Mouse (Mus musculus) kidney, adult 8-10 months (tissue): Measurements from ENCODE around the gene Arf3.
A peak's percentile ranks its signal among the peaks of the same experiment; 100 is the strongest.
"Not testable (repeated sequence)": the region's sequence is repeated elsewhere in the genome, so short reads cannot be mapped to it uniquely, and the experiment has no call there.

Source experiments
- DNase-seq, 2 experiments: peaks; one replicate each; pipeline ENCODE4 v3.0.0; 2022

Arf3 gene

GRCm38 (mm10) chr15:98762670-98763529 is at the start of gene Arf3:
Gene Arf3, minus strand, starts transcription at chr15:98763214.
- DNase-seq, result peak; percentile 95 to 97

GRCm38 (mm10) chr15:98810212-98810611 is 47.2 kb upstream of the Arf3 start:
- DNase-seq, result not testable (repeated sequence)

DNA sequence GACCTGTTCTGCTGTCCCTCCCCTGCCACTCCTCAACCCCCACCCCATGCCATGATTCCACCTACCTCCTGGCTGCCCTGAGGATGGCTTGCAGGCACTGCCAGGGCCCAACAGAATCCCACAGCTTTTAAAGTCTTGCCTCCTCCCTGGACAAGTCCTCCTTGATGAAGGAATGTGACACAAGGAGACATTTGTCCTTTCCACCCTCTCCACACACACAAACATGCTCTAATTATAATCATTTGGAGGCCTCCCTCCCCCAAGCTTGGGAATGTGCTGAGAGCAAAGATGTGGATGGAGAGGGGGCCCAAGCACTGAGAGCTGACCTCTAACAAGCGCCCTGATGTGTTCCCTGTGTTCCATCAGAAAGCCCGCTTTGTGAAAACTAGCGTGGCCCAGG is 46.4 kb upstream of the Arf3 start, which contains the start of gene Ddn:
TSS of gene Ddn (minus strand) at position 101 of the 400 bp plus-strand sequence.
- no peak for DNase-seq

DNA sequence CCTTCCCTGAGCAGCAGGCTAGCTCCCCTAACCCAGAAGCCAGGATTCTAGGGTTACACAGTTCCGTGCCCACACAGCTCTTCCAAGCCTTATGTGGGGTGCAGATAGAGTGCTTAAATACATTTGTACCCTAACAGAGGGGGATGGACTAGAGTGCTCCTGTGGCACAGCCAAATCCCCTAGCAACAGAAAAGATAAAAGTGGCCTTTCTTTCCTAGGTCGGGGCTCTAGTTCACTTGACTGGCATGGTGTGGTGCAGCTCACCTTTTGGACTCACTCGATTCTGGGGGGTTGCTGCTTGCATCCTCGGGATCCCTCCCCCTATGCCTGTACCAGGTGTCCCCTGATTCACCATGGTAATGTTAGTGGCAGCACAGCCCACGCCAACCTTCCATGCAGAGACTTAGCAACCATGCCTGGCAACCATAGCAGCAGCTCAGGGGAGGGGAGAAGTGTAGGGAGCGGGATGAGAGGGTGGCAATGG is 45.7 kb upstream of the Arf3 start:
- no peak for DNase-seq

DNA sequence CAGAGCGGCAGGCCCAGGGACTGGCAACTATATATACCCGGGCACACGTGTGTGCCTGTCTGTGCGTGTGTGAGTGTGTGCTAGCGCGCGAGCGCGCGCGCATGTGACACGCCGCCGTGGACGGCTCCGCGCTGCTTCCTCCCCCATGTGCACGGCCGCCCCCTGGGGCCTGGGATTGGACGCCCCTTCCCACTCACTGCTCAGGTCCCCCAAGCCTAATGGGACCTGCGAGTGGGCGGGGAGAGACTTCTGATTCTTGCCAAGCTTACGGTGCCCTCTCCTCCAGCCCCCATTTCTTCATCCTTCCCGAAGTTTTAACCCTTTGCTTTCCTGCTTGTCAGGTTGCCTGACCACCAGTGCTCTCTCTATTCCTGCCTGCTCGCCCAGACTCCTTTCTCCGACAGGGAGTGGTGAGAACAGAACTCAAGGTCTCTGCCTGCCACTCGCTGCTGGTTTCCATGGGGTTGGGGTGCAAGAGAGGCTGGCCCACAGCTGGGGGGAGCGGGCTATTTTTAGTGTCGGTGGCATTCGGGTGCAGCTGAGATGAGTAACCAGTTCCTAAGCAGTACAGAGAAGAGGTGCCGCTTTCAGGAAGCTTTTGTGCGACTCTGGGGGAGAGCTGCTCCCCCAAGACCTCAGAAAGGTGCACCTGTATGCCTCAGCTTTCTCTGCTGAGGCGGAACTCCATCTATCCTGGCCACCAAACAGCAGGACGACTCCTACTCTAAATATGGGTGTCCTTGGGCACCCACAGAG is 45.1 kb upstream of the Arf3 start:
- DNase-seq, result no peak

DNA sequence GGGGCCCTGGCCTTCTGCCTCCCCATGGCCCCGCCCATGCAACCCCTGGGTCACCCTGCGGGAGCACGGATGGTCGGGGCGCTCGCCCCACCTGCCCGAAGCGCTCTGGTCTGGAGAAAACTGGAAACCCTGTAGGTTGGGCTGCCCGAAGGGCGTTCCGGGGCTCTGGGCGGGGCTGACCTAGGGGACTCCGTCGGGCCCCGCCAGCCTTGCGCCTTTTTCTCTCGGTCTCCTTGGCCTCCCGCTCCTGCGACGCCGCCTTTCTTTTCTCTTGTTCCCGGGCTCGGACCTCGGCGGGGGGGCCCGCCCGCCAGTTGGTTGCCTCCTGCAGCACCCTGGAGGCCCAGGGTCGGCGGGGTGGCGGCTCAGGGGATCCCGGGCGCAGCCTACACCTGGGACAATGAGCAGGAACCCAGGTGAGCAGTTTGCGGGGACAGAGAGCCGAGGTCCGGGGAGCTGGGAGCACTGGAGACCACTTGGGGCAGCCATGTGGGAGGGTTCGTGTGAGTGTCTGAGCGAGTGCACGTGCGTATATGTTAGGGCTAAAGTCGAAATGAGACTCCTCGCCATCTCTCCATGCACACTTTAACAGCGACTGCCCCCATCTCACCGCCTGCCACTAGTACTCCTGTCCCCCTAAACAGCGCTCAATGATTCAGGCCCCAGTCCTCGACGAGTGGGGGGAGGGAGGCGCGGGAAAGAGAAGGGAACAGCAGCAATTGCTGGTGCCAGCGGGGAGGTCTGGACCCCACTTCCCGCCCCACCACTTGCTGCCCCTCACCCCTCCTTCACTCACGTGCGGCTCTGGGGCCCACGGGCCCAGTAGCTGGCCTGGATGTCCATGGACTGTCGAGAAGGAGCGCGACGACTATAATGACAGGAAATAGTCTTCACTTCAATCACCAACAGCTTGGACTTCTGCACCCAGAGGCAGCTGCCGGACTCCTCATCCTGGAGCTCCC is 44.1 kb upstream of the Arf3 start:
- no peak for DNase-seq

GRCm38 (mm10) chr15:98806071-98806808 is 43.2 kb upstream of the Arf3 start:
- DNase-seq, result no peak

- DNase-seq, result peak in 1 of 2 experiments; percentile 64
These were observed 42.5 kb upstream of the Arf3 start for GRCm38 (mm10) chr15:98805324-98806040.

GRCm38 (mm10) chr15:98804054-98804453 is 41.0 kb upstream of the Arf3 start:
- DNase-seq, result peak; percentile 69 to 90

- DNase-seq, result peak; percentile 45 to 51
These were observed 39.9 kb upstream of the Arf3 start for GRCm38 (mm10) chr15:98802926-98803325.

- DNase-seq, result peak; percentile 60 to 87
These were observed 36.4 kb upstream of the Arf3 start for GRCm38 (mm10) chr15:98799396-98799795.

GRCm38 (mm10) chr15:98798903-98799302 is 35.9 kb upstream of the Arf3 start:
- no peak for DNase-seq

DNA sequence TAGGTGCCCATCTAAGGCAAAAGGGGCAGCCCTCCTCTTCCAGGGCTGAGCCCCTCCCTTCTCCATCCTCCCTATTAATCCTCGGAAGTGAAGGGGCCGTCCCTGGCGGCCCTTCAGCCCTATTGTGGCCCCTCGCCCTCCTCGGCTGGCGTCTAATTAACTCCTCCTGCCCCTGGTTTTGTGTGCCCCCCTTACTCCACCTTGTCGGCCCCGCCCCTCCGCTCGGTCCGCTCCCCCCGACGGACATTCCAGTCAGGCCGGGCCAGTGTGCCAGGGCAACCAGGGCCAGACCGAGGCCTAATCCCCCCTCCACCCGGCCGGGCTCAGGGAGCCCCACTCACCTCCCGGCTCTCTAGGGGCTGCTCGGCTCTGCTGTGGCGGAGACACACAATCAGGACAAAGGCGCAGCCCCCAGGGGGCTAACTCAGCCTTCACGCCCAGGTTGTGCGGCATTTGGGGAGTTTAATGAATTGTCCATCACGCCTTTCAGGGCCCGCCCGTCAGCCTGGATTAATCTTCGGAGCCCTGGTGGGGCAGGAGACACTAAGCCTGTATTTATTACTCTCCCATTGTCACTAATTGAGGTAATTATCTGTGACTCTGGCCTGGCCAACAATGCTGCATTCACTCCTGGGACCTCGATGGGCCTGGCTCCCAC is 35.0 kb upstream of the Arf3 start:
- no peak for DNase-seq

DNA sequence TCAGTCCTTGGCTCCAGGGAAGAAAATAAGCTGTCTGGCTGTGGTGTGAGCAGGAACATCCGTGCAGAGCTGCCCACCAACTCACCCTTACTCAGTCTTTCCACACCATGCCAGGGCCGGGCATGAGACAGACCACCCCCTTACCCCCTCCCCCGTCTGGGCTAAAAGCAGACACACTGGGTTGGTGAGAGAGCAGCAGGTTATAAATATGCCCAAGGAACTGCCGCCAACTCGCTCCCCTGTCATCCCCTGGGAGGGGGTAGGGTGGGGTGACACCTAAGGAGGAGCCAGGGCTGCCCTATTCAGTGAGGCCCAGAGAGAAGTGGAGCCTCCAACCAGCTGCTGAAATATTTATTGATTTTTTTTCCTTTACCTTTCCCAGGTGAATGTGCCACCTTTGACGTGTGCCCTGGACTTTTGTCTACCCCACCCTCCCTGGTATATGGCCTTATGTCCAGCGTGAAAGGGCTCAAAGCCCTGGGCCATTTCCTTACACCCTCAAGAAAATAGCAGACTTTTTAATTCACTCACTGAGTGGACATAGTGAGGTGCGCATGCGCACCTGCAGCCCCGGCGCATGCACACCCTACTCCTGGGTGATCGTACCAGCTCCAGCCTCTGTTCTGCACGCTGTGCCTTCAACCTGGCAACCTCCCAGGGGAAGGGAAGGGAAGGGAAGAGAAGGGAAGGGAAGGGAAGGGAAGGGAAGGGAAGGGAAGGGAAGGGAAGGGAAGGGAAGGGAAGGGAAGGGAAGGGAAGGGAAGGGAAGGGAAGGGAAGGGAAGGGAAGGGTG is 34.0 kb upstream of the Arf3 start:
- DNase-seq, result no peak

GRCm38 (mm10) chr15:98793141-98793698 is 30.2 kb upstream of the Arf3 start:
- DNase-seq, result no peak

- no peak for DNase-seq
These were observed 29.4 kb upstream of the Arf3 start for GRCm38 (mm10) chr15:98792233-98793020.

DNA sequence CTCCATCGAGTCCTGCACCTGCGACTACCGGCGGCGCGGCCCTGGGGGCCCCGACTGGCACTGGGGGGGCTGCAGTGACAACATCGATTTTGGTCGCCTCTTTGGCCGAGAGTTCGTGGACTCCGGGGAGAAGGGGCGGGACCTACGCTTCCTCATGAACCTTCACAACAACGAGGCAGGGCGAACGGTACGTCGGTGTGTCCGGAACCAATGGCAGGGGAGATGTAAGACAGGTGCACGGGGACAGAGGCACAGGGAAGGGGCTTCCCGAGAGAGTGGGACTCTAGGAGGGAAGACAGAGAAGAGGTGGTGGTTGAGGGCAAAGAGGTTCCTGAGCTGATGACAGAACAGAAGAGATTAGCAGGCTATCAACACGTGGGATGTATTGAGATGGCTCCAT is 28.8 kb upstream of the Arf3 start:
- no peak for DNase-seq

DNA sequence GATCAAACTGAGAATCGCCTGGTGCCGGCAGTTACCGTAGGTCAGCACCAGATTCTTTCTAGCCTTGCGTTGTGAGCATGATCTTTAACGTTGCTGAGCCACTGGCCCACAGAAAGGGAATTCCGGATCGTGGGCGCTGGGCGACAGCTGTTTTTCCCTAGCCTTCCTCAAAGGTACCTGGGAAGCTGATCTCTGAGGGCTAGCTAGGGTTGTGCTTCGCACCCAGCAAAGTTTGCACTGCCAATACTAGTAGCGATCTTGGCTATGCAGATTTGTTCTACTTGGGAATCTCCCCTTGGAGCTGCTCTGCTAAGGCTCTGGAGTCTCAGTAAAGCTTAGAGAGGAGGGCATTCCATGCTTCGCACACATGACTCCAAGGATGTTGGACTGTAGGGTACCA is 28.2 kb upstream of the Arf3 start:
- DNase-seq, result no peak

GRCm38 (mm10) chr15:98790761-98791160 is 27.7 kb upstream of the Arf3 start:
- no peak for DNase-seq
